Mouse (Mus musculus) right cerebral cortex, postnatal 36 days (tissue): Measurements from ENCODE around the gene Ccdc120.

ENCODE experiments used
- DNase-seq, 2 experiments: peaks; one replicate each; pipeline ENCODE4 v3.0.0; 2022; ENCODE audit warnings: low spot score in 2 of 2, mixed read lengths in 1 of 2

Gene Ccdc120

DNA sequence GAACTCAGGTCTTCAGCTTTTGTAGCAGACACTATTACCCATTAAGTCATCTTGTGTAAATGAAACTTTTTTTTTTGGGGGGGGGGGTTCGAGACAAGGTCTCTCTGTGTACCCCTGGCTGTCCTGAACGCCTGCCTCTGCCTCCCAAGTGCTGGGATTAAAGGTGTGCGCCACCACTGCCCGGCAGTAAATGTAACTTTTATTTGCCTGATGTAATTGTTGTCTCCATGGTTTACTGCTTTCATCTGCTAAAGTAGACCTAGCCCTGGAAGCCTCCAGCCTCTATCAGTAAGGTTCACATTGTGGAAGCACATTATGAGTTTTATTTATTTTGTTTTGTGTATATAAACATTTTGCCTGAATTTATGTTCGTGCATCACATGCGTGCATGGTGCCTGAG lies 54.2 kb downstream of the Ccdc120 start:
- DNase-seq = no peak

GRCm38 (mm10) chrX:7692862-7693261 lies 57.8 kb downstream of the Ccdc120 start:
- DNase-seq = no peak

DNA sequence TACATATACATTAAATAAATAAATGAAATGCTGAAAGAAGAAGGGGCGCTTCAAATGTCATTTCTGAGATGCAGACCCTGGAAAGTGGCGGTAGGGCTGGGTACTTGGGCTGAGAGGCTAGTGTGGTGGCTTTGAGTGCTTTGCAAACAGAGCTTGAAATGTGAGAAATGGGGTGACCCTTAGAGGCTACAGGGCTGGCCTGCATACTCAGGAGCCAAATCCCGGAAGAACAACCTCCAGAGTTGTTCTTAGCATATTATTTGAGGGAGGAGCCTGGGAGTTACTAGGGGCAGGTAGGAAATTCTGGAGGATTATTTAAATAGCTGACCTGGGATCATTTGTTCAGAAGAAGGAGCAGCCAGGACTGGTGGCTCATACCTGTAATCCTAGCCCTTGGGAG lies 60.2 kb downstream of the Ccdc120 start:
- DNase-seq = no peak

GRCm38 (mm10) chrX:7688321-7688720 lies 62.4 kb downstream of the Ccdc120 start:
- no peak for DNase-seq
